Mouse (Mus musculus) forebrain, embryonic 16.5 days (tissue): ENCODE measurements at regions not wholly inside any gene's neighbourhood (a gene's known extent, or its start where the extent isn't known, plus 50 kb on each side); places are given as distances from the start of the nearest gene placed in this dataset.

Experiments
- ATAC-seq: fragments of 200-750 bp; cut with Nextera tagmentation; 2 replicates; pipeline ENCODE4 v1.8.0; 2017; ENCODE audit warnings: mild to moderate bottlenecking, moderate library complexity
- H3K27ac ChIP-seq: fragments of 300-500 bp; sonication (generic); 2 replicates; pipeline ENCODE4 v1.5.1; 2014; ENCODE audit warnings: low read length, control low read depth
- H3K27me3 ChIP-seq: fragments of 300-500 bp; sonication (generic); replicated peaks from 2 replicates; pipeline ENCODE4 v1.6.1; 2014; ENCODE audit warnings: low read length; ENCODE audit not compliant: control insufficient read depth, insufficient read depth
- H3K36me3 ChIP-seq: fragments of 300-500 bp; sonication (generic); 2 replicates; pipeline ENCODE4 v1.6.1; 2014; ENCODE audit not compliant: control insufficient read depth, insufficient read depth
- H3K4me1 ChIP-seq: fragments of 300-500 bp; sonication (generic); replicated peaks from 2 replicates; pipeline ENCODE4 v1.6.1; 2014; ENCODE audit warnings: low read length; ENCODE audit not compliant: control insufficient read depth, insufficient read depth
- H3K4me2 ChIP-seq: fragments of 300-500 bp; sonication (generic); 2 replicates; pipeline ENCODE4 v1.6.1; 2014; ENCODE audit warnings: mild to moderate bottlenecking, low read length, control low read depth
- H3K4me3 ChIP-seq: fragments of 300-500 bp; sonication (generic); replicated peaks from 2 replicates; pipeline ENCODE4 v1.5.1; 2014; ENCODE audit warnings: mild to moderate bottlenecking, low read length, control low read depth
- H3K9ac ChIP-seq: fragments of 300-500 bp; sonication (generic); replicated peaks from 2 replicates; pipeline ENCODE4 v1.6.1; 2014; ENCODE audit warnings: low read depth, low read length, control low read depth
- H3K9me3 ChIP-seq: fragments of 300-500 bp; sonication (generic); 2 replicates; pipeline ENCODE4 v1.6.1; 2016; ENCODE audit warnings: low read length; ENCODE audit not compliant: control insufficient read depth
- WGBS: fragments of 180-500 bp; shearing (Covaris S2); extraction: QIAGEN DNeasy Blood & Tissue Kit; methylation state at CpG from one replicate; pipeline ENCODE4 v1.1.7; 2014; 5-methylcytosine and 5-hydroxymethylcytosine counted together

DNA sequence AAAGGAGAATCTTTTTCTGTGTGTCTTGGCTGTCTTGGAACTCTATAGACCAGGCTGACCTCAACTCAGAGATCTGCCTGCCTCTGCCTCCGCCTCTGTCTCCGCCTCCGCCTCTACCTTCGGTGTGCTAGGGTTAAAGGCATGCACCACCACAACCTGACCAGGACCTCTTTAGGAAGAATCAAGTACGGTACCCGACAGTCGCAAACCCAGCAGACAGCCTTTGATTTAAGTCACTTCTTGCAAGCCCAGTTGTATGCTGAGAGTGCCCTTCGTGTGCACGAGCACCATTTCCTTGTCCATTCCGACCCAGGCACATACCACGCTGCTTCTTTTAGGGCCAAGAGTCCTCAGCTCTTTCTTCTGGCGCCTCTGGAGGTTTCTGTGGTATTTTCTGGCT, 105.0 kb upstream of the Six3 start:
- H3K4me2 ChIP-seq = no peak overlapping the region
- ATAC-seq = no peak
- H3K4me1 ChIP-seq = no peaks in the 10 kb centered on the region
- no peaks in the 10 kb centered on the region for H3K27me3 ChIP-seq
- 94% methylated on average over 12 of the region's 12 CpGs for WGBS
- no peak overlapping the region for H3K4me3 ChIP-seq
- H3K9ac ChIP-seq = no peak overlapping the region
- no peaks in the 10 kb centered on the region for H3K36me3 ChIP-seq
- H3K9me3 ChIP-seq = no peaks in the 10 kb centered on the region
- no peak overlapping the region for H3K27ac ChIP-seq

DNA sequence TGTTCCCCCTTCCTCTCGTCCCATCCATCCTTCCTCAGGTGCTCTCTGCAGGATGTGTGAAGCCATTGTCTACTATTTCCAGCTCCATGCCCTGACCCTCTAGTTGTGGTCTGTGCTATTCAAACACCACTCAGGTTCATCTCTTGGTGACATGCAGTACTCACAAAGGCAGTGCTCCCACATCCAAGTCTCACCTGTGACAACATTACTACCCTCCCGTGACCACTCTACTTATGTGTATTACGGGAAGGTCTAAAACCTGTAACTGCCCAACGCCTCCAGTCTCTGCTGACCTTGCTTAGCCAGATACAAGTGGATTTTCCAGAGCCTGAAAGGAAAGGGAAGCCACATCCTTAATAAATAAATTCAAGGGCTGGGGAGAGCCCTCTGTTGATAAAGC, 100.4 kb upstream of the Six3 start:
- Histone ChIP-seq H3K36me3 (no peaks in the 10 kb centered on the region), H3K9ac (no peak overlapping the region), H3K4me1 (no peaks in the 10 kb centered on the region), H3K4me2 (no peak overlapping the region), H3K4me3 (no peak overlapping the region), H3K27me3 (no peaks in the 10 kb centered on the region), H3K27ac (no peak overlapping the region), H3K9me3 (no peaks in the 10 kb centered on the region)
- 95% methylated on average over 4 of the region's 4 CpGs for WGBS
- ATAC-seq = no peak

DNA sequence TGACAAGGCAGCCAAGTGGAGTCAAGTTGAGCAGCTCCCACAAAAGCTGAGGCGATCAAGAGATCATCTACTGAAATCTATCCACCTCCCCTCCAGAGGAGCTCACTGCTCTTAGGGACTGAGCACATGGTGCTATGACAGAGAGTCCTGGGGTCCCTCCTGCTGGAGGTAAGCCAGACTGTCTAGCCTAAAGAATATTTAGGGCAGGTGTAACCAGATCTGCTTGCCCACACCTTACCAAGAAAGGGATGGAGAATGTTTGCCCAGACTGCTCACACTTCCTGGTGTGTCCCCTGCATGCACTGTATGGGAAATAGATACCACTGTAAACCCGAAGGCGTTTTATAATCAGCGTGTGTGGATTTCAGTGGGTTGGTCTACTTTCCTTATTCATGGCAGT, 99.5 kb upstream of the Six3 start:
- H3K27me3 ChIP-seq = no peaks in the 10 kb centered on the region
- H3K4me1 ChIP-seq = no peaks in the 10 kb centered on the region
- ATAC-seq = no peak
- no peaks in the 10 kb centered on the region for H3K9me3 ChIP-seq
- no peaks in the 10 kb centered on the region for H3K36me3 ChIP-seq
- H3K9ac ChIP-seq = no peak overlapping the region
- no peak overlapping the region for H3K27ac ChIP-seq
- H3K4me2 ChIP-seq = no peak overlapping the region
- H3K4me3 ChIP-seq = no peak overlapping the region
- 90% methylated on average over 4 of the region's 4 CpGs for WGBS

DNA sequence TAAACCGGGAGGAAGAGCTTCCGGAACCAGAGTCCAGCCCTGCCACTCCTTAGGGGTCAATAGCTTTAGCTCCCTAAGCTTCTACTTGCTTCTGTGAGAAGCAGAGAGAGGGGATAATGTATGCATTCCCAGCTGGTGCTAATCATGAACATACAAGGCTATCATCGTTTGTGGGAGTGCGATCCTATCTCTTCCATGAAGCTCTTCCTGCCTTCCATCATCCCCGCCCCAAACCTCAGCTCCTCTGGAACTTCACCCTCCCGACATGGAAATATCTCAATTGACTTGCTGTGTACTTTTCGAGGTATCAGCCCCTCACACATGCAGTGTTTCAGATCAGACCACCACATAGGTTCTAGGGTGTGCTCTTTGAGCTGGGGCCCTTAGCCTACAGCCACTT, 99.0 kb upstream of the Six3 start:
- WGBS = 78% methylated on average over 7 of the region's 7 CpGs

DNA sequence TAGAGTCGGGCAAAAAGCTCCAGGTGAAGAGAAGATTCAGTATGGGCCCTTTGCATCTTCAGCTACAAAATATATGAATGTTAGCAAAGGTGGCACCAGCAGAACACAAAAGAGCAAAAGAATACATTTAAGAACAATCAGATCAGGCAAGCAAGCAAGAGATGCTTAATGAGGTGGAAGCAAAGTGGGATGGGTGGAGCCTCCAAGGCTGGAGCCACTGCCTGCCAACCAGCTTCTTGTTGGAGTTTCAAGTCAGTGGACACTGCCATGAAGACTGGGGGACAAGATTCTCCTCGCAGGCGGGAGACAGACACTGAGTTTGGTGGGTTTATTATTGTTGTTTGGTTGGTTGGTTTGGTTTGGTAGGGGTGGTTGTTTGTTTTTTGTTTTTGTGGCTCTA, 96.1 kb upstream of the Six3 start:
- H3K27ac ChIP-seq = no peak overlapping the region
- no peak overlapping the region for H3K9ac ChIP-seq

More for the DNA sequence above, 99.0 kb upstream of the Six3 start:
- Histone ChIP-seq H3K36me3 (no peaks in the 10 kb centered on the region), H3K9ac (no peak overlapping the region), H3K27ac (no peak overlapping the region), H3K27me3 (no peaks in the 10 kb centered on the region), H3K4me2 (no peak overlapping the region), H3K4me3 (no peak overlapping the region), H3K4me1 (no peaks in the 10 kb centered on the region), H3K9me3 (no peaks in the 10 kb centered on the region)
- no peak for ATAC-seq

DNA sequence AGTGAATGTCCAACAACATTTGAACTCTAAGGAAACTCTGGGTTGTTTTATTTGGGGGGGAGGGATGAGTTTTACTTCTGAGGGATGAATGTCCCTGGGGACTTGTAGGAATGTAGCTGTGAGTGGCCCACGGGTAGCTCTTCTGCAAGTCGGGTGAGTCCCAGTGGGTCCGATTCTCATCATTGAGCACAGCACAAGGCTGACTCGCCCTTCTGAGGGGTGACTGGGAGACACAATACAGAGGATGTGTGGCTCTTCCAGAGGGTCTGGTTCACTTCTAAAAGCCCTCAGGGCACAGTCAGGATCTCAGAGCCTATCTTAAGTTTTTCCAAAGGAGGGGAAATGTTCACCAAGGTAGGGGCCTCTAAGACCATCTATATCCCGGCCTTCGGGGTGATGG, 94.9 kb upstream of the Six3 start:
- Histone ChIP-seq H3K27ac (no peak overlapping the region), H3K27me3 (no peaks in the 10 kb centered on the region), H3K4me1 (no peaks in the 10 kb centered on the region), H3K4me2 (no peak overlapping the region), H3K4me3 (no peak overlapping the region), H3K9me3 (no peaks in the 10 kb centered on the region), H3K9ac (no peak overlapping the region), H3K36me3 (no peaks in the 10 kb centered on the region)
- 93% methylated on average over 6 of the region's 6 CpGs for WGBS
- no peak for ATAC-seq

More for the DNA sequence above, 96.1 kb upstream of the Six3 start:
- 81% methylated on average over 3 of the region's 3 CpGs for WGBS
- H3K9me3 ChIP-seq = no peaks in the 10 kb centered on the region
- no peak overlapping the region for H3K4me3 ChIP-seq
- no peak overlapping the region for H3K4me2 ChIP-seq
- H3K36me3 ChIP-seq = no peaks in the 10 kb centered on the region
- no peaks in the 10 kb centered on the region for H3K4me1 ChIP-seq
- H3K27me3 ChIP-seq = no peaks in the 10 kb centered on the region
- no peak for ATAC-seq

DNA sequence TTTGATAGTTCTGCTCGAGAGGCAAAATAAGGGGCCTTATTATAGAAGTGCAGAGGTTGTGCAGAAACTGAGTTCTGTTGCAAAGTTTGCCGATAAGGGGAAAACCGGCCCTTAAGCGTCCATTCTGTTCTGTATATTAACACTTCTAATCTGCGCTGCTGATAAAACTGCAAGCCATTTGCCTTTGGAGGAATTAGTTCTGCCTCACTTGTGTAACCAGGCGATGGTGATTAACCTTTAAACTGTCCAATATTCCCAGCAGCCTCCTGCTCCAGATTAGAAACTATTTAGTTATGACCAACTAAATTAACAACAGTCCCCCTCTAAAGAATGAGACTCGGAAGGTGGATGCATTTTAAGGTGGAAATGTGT, 86.1 kb upstream of the Six3 start:
- H3K9ac ChIP-seq = no peak overlapping the region
- no peak overlapping the region for H3K27ac ChIP-seq
- 20% methylated on average over 7 of the region's 7 CpGs for WGBS
- H3K9me3 ChIP-seq = no peaks in the 10 kb centered on the region
- no peaks in the 10 kb centered on the region for H3K27me3 ChIP-seq
- no peak overlapping the region for H3K4me2 ChIP-seq
- no peak for ATAC-seq
- H3K4me3 ChIP-seq = no peak overlapping the region
- H3K36me3 ChIP-seq = no peaks in the 10 kb centered on the region
- 0 out of 2 replicates have a peak, but pooled peaks cover 2% of the 10 kb centered on the region for H3K4me1 ChIP-seq

DNA sequence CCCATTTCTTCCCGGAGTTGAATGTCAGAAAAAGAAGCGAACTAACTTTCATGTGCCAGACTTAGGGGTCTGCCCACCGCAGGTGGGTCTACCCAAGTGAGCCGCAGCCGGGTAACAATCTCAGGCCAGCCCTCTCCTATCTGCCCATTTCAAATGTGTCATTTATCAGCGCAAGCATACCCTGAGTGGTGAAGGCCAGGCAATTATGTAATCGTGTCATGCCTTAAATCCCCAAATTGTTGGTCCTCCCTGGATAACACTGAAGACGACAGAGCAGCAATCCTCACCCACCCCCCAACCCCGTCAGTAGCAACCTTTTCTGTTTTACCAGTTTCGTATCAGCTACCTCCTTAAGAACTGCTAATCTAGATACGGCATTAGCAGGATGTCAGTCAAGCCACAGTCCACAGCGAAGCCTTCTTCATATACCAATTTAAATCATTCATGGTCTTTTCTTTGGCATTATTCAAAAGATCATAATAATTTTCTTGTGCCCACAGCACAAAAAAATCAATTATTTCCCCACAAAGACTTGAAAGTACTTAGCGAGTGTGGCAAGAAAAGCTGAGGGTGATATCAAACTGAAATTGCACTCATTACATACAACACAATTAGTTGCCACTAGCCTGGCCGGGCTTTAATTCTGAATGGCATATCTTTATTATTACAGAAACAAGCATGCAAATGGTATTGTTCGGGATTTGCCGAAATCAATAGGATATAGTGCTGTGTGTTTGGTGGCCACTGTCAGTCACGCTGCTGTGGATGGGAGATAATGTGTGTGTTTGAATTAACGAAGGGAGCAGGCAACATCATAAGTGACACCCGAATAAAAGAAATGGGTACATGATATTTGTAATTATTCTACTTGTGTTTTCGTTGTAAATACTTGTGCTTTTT, 85.1 kb upstream of the Six3 start:
- 0 out of 2 replicates have a peak, but pooled peaks cover 2% of the 10 kb centered on the region for H3K4me1 ChIP-seq
- H3K4me2 ChIP-seq = no peak overlapping the region
- ATAC-seq = no peak
- no peak overlapping the region for H3K27ac ChIP-seq
- H3K4me3 ChIP-seq = no peak overlapping the region
- no peak overlapping the region for H3K9ac ChIP-seq
- 25% methylated on average over 20 of the region's 20 CpGs for WGBS
- no peaks in the 10 kb centered on the region for H3K9me3 ChIP-seq
- H3K36me3 ChIP-seq = no peaks in the 10 kb centered on the region
- no peaks in the 10 kb centered on the region for H3K27me3 ChIP-seq

DNA sequence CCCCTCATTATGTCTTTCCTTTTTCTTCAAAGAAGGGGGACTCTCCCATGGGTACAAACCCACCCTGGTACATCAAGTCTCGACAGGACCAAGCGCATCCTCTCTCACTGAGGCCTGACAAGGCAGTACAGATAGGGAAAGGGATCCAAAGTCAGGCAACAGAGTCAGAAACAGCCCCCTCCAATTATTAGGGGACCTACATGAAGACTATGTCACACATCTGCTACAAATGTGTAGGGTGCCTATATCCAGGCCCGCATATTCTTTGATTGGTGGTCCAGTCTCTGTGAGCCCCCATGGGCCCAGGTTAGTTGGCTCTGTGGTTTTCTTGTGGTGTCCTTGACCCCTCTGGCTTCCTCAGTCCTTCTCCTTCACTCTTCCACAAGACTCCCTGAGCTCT, 77.1 kb upstream of the Six3 start:
- ATAC-seq = no peak
- WGBS = 89% methylated on average over 3 of the region's 3 CpGs
- Histone ChIP-seq H3K4me1 (no peaks in the 10 kb centered on the region), H3K27me3 (no peaks in the 10 kb centered on the region), H3K9ac (no peak overlapping the region), H3K36me3 (no peaks in the 10 kb centered on the region), H3K4me2 (no peak overlapping the region), H3K9me3 (no peaks in the 10 kb centered on the region), H3K4me3 (no peak overlapping the region), H3K27ac (no peak overlapping the region)
